Mouse (Mus musculus): ENCODE data around the gene Agtpbp1.

DNA sequence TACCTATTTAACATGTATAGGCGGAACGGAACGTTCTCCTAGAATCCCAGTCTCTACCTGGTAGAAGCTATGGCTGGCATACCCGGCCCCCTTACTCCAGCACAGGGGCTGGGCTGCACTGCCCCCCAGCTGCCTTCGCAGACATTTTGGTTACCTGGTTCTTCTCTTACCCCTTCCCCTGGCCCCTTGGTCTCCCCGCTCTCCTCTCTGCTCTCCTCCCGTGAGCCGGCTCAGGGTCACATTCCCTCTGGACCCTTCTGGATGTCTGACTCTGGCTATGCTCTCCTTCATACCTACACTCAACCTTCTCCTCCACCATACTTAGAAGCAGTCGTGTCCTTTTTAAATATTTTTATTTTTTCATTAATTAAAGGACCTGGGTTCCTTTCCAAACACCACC is 546 bp downstream of the Agtpbp1 start:
- TF ChIP-seq POLR2A (IDR thresholded peaks at IDR 0.05; ENCODE audit: low read depth, low read length) (no peak), CTCF (IDR thresholded peaks at IDR 0.05; ENCODE audit: extremely low read depth, insufficient read length, insufficient replicate concordance, low read depth, low read length) (no peak)
